Mouse (Mus musculus) kidney, embryonic 16.5 days (tissue): Measurements from ENCODE around the gene Zfp992. TPM values are rescaled to one million over a fixed set of nuclear protein-coding genes. Genes with fewer than 3 reads are reported as not detected.
A peak's percentile ranks its signal among the peaks of the same experiment; 100 is the strongest.
"Not testable (repeated sequence)": the region's sequence is repeated elsewhere in the genome, so short reads cannot be mapped to it uniquely, and the experiment has no call there.

Experiments used
- ATAC-seq: fragments of 200-750 bp; cut with Nextera tagmentation; 2 replicates; pipeline ENCODE4 v1.8.0; 2017; ENCODE audit warnings: moderate TSS enrichment; ENCODE audit not compliant: low FRiP score, low TSS enrichment
- H3K27ac ChIP-seq: fragments of 300-500 bp; sonication (generic); 2 replicates; pipeline ENCODE4 v1.5.1; 2014; ENCODE audit warnings: low read length
- H3K27me3 ChIP-seq: fragments of 300-500 bp; sonication (generic); 2 replicates; pipeline ENCODE4 v1.6.1; 2014; ENCODE audit warnings: low read length, control low read depth, mixed read lengths; ENCODE audit not compliant: insufficient read depth
- H3K36me3 ChIP-seq: fragments of 300-500 bp; sonication (generic); 2 replicates; pipeline ENCODE4 v1.6.1; 2014; ENCODE audit warnings: low read length, control low read depth, mixed read lengths; ENCODE audit not compliant: insufficient read depth
- H3K4me1 ChIP-seq: fragments of 300-500 bp; sonication (generic); 2 replicates; pipeline ENCODE4 v1.6.1; 2014; ENCODE audit warnings: low read length, control low read depth, mixed read lengths; ENCODE audit not compliant: insufficient read depth
- H3K4me2 ChIP-seq: fragments of 300-500 bp; sonication (generic); replicated peaks from 2 replicates; pipeline ENCODE4 v1.6.1; 2014; ENCODE audit warnings: low read depth, low read length
- H3K4me3 ChIP-seq: fragments of 300-500 bp; sonication (generic); 2 replicates; pipeline ENCODE4 v1.5.1; 2014; ENCODE audit warnings: mild to moderate bottlenecking, low read length
- H3K9ac ChIP-seq: fragments of 300-500 bp; sonication (generic); replicated peaks from 2 replicates; pipeline ENCODE4 v1.6.1; 2014; ENCODE audit warnings: low read length
- H3K9me3 ChIP-seq: fragments of 300-500 bp; sonication (generic); 2 replicates; pipeline ENCODE4 v1.6.1; 2016; ENCODE audit warnings: low read length, control low read depth
- WGBS: fragments of 180-500 bp; shearing (Covaris S2); extraction: QIAGEN DNeasy Blood & Tissue Kit; methylation state at CpG from one replicate; pipeline ENCODE4 v1.1.7; 2014; 5-methylcytosine and 5-hydroxymethylcytosine counted together
- polyA plus RNA-seq: library from polyadenylated mRNA; unstranded; fragments of >200 nt; fragmentation: Nextera tagmentation; extraction: Ambion mirVana; gene quantifications from 2 replicates; pipeline ENCODE4 v1.2.1, GENCODE M21; 2015

The Zfp992 gene
- polyA plus RNA-seq, 1 experiment from 2014 or later = 3.2 TPM

- ATAC-seq, H3K36me3 ChIP-seq, H3K27me3 ChIP-seq, H3K27ac ChIP-seq, H3K4me1 ChIP-seq, H3K9ac ChIP-seq, H3K4me2 ChIP-seq, H3K4me3 ChIP-seq: not testable (repeated sequence)
- H3K9me3 ChIP-seq = peaks cover 54% of the 10 kb centered on the region
- WGBS = 59% methylated on average over 1 of the region's 1 CpGs
Observed at GRCm38 (mm10) chr4:146454170-146454569, 5.3 kb downstream of the Zfp992 start.

- Histone ChIP-seq H3K4me1 (no peaks in the 10 kb centered on the region), H3K36me3 (no peaks in the 10 kb centered on the region), H3K27me3 (no peaks in the 10 kb centered on the region), H3K4me3 (no peak overlapping the region), H3K4me2 (no peak overlapping the region), H3K9me3 (peaks cover 57% of the 10 kb centered on the region), H3K27ac (no peak overlapping the region), H3K9ac (no peak overlapping the region)
- 45% methylated on average over 2 of the region's 2 CpGs for WGBS
- ATAC-seq = peak; percentile 24; the same call in 1 of the 2 replicates
Observed at GRCm38 (mm10) chr4:146454896-146455295, 6.1 kb downstream of the Zfp992 start.

- Histone ChIP-seq H3K27me3 (no peaks in the 10 kb centered on the region), H3K4me1 (no peaks in the 10 kb centered on the region), H3K4me2 (no peak overlapping the region), H3K9me3 (peaks cover 55% of the 10 kb centered on the region), H3K27ac (no peak overlapping the region), H3K9ac (no peak overlapping the region), H3K36me3 (no peaks in the 10 kb centered on the region), H3K4me3 (no peak overlapping the region)
- 90% methylated on average over 7 of the region's 7 CpGs for WGBS
- ATAC-seq = peak; percentile 49
Observed at GRCm38 (mm10) chr4:146455321-146455721, 6.5 kb downstream of the Zfp992 start.

- 78% methylated on average over 4 of the region's 4 CpGs for WGBS
Observed at GRCm38 (mm10) chr4:146456061-146456726, 7.4 kb downstream of the Zfp992 start.

GRCm38 (mm10) chr4:146457126-146457525, 8.3 kb downstream of the Zfp992 start:
- no peak for ATAC-seq
- Histone ChIP-seq H3K9me3 (peaks cover 59% of the 10 kb centered on the region), H3K4me3 (no peak overlapping the region), H3K36me3 (no peaks in the 10 kb centered on the region), H3K9ac (no peak overlapping the region), H3K27ac (no peak overlapping the region), H3K4me2 (no peak overlapping the region), H3K27me3 (no peaks in the 10 kb centered on the region), H3K4me1 (no peaks in the 10 kb centered on the region)
- 66% methylated on average over 2 of the region's 2 CpGs for WGBS

More at GRCm38 (mm10) chr4:146456061-146456726, 7.4 kb downstream of the Zfp992 start:
- H3K4me3 ChIP-seq = no peak overlapping the region
- H3K36me3 ChIP-seq = no peaks in the 10 kb centered on the region
- no peak for ATAC-seq
- no peak overlapping the region for H3K9ac ChIP-seq
- H3K4me2 ChIP-seq = no peak overlapping the region
- no peaks in the 10 kb centered on the region for H3K4me1 ChIP-seq
- H3K27ac ChIP-seq = no peak overlapping the region
- no peaks in the 10 kb centered on the region for H3K27me3 ChIP-seq
- peaks cover 59% of the 10 kb centered on the region for H3K9me3 ChIP-seq

- no peaks in the 10 kb centered on the region for H3K4me1 ChIP-seq
- H3K4me3 ChIP-seq = no peak overlapping the region
- no peaks in the 10 kb centered on the region for H3K27me3 ChIP-seq
- peak; percentile 33; the same call in 1 of the 2 replicates for ATAC-seq
- H3K4me2 ChIP-seq = no peak overlapping the region
- 74% methylated on average over 1 of the region's 1 CpGs for WGBS
- no peaks in the 10 kb centered on the region for H3K36me3 ChIP-seq
- no peak overlapping the region for H3K27ac ChIP-seq
- H3K9ac ChIP-seq = no peak overlapping the region
- peaks cover 55% of the 10 kb centered on the region for H3K9me3 ChIP-seq
Observed at GRCm38 (mm10) chr4:146457720-146458119, 8.9 kb downstream of the Zfp992 start.

GRCm38 (mm10) chr4:146459822-146460221, 11.0 kb downstream of the Zfp992 start:
- not testable (repeated sequence) for H3K9ac ChIP-seq, H3K36me3 ChIP-seq, H3K4me3 ChIP-seq, H3K4me1 ChIP-seq, H3K27me3 ChIP-seq, ATAC-seq, H3K27ac ChIP-seq, H3K4me2 ChIP-seq
- WGBS = 82% methylated on average over 5 of the region's 5 CpGs
- peaks cover 48% of the 10 kb centered on the region for H3K9me3 ChIP-seq

GRCm38 (mm10) chr4:146460685-146461084, 11.9 kb downstream of the Zfp992 start:
- H3K36me3 ChIP-seq, H3K4me3 ChIP-seq, H3K4me2 ChIP-seq, H3K27ac ChIP-seq, H3K4me1 ChIP-seq, H3K27me3 ChIP-seq, H3K9ac ChIP-seq, ATAC-seq: not testable (repeated sequence)
- peaks cover 45% of the 10 kb centered on the region for H3K9me3 ChIP-seq
- WGBS = 82% methylated on average over 5 of the region's 5 CpGs

GRCm38 (mm10) chr4:146463649-146464351, 15.0 kb downstream of the Zfp992 start:
- H3K4me2 ChIP-seq, H3K27me3 ChIP-seq, H3K4me3 ChIP-seq, H3K36me3 ChIP-seq, ATAC-seq, H3K4me1 ChIP-seq, H3K9ac ChIP-seq, H3K27ac ChIP-seq: not testable (repeated sequence)
- 91% methylated on average over 17 of the region's 19 CpGs for WGBS
- H3K9me3 ChIP-seq = peaks cover 19% of the 10 kb centered on the region

- H3K27me3 ChIP-seq, H3K27ac ChIP-seq, H3K36me3 ChIP-seq, H3K4me1 ChIP-seq, H3K4me3 ChIP-seq, ATAC-seq, H3K4me2 ChIP-seq, H3K9ac ChIP-seq: not testable (repeated sequence)
- H3K9me3 ChIP-seq = peaks cover 16% of the 10 kb centered on the region
- WGBS = 94% methylated on average over 9 of the region's 12 CpGs
Observed at GRCm38 (mm10) chr4:146469984-146470383, 21.2 kb downstream of the Zfp992 start.
